Mouse (Mus musculus): ENCODE measurements at regions not wholly inside any gene's neighbourhood (a gene's known extent, or its start where the extent isn't known, plus 50 kb on each side); places are given as distances from the start of the nearest gene placed in this dataset.
A peak's percentile ranks its signal among the peaks of the same experiment; 100 is the strongest.

GRCm38 (mm10) chr1:186572651-186573050 lies 133.1 kb downstream of the Tgfb2 start:
- Histone ChIP-seq H3K27ac (ENCODE audit: insufficient read depth, low read depth, low read length) (no peak overlapping the region), H3K36me3 (ENCODE audit: control insufficient read depth, insufficient read depth, low read length) (no peaks in the 10 kb centered on the region)

GRCm38 (mm10) chr1:186572092-186572491 lies 133.7 kb downstream of the Tgfb2 start:
- Histone ChIP-seq H3K27ac (ENCODE audit: insufficient read depth, low read depth, low read length) (no peak overlapping the region), H3K4me1 (ENCODE audit: control insufficient read depth, insufficient read depth, low read length) (no peaks in the 10 kb centered on the region), H3K4me3 (ENCODE audit: insufficient read depth, low read depth, low read length) (no peak overlapping the region), H3K36me3 (ENCODE audit: control insufficient read depth, insufficient read depth, low read length) (no peaks in the 10 kb centered on the region), H3K27me3 (replicated peaks; ENCODE audit: control insufficient read depth, insufficient read depth, low read length) (no peaks in the 10 kb centered on the region)
- TF ChIP-seq CTCF (conservative IDR thresholded peaks at IDR 0.05; ENCODE audit: insufficient read depth, insufficient read length, low read depth, low read length) (no peak), POLR2A (IDR thresholded peaks at IDR 0.05; ENCODE audit: low read depth, low read length) (no peak)
- DNase-seq: no peak
- 59% methylated on average over 4 of the region's 4 CpGs for WGBS

More at GRCm38 (mm10) chr1:186572651-186573050, 133.1 kb downstream of the Tgfb2 start:
- no peaks in the 10 kb centered on the region for H3K4me1 ChIP-seq (ENCODE audit: control insufficient read depth, insufficient read depth, low read length)
- 90% methylated on average over 8 of the region's 8 CpGs for WGBS
- H3K4me3 ChIP-seq (ENCODE audit: insufficient read depth, low read depth, low read length): no peak overlapping the region
- no peak for TF ChIP-seq CTCF (conservative IDR thresholded peaks at IDR 0.05; ENCODE audit: insufficient read depth, insufficient read length, low read depth, low read length)
- TF ChIP-seq POLR2A (IDR thresholded peaks at IDR 0.05; ENCODE audit: low read depth, low read length): no peak
- no peaks in the 10 kb centered on the region for H3K27me3 ChIP-seq (replicated peaks; ENCODE audit: control insufficient read depth, insufficient read depth, low read length)
- no peak for DNase-seq

DNA sequence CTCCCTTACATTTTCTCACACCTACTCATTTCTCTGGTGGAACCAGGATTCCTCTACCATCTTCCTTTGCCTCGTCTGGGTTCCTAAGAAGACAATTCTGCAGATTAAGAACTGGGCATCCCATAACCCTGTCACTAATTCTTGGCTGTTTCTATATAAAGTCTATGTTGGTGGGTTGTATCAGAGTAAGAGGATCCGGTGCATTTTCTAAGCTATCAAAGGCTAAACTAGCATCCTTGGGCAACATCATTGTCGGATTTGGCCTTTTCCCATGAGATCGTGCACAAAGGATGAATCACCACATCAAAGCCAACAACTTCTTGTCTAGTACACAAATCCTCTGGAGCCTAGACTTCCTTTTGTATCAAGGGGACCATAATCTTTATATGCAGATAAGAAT lies 137.3 kb downstream of the Tgfb2 start:
- Histone ChIP-seq H3K27me3 (replicated peaks; ENCODE audit: control insufficient read depth, insufficient read depth, low read length) (no peaks in the 10 kb centered on the region), H3K4me3 (ENCODE audit: insufficient read depth, low read depth, low read length) (no peak overlapping the region), H3K27ac (ENCODE audit: insufficient read depth, low read depth, low read length) (no peak overlapping the region), H3K36me3 (ENCODE audit: control insufficient read depth, insufficient read depth, low read length) (no peaks in the 10 kb centered on the region), H3K4me1 (ENCODE audit: control insufficient read depth, insufficient read depth, low read length) (no peaks in the 10 kb centered on the region)
- TF ChIP-seq POLR2A (IDR thresholded peaks at IDR 0.05; ENCODE audit: low read depth, low read length) (no peak), CTCF (conservative IDR thresholded peaks at IDR 0.05; ENCODE audit: insufficient read depth, insufficient read length, low read depth, low read length) (no peak)
- WGBS: 87% methylated on average over 4 of the region's 4 CpGs
- DNase-seq: no peak

DNA sequence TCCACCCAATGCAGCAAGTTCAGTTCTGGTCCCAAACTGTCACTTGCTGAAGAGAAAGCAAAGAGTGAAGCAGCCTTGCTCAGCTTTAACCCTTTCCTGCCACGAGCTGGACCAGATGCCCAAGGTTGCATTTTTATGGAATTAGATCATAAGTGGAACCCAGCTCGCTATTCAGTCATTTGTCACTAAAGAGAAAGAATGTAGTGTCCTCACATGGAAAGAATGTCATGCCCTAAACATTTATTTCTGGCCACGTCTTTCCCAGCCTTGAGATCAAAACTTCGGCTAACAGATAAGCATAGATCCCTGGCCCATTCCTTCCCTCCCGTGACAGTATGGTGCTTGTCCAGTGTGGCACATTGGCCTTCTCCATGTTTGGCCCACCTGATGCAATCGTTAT lies 137.7 kb downstream of the Tgfb2 start:
- Histone ChIP-seq H3K27me3 (replicated peaks; ENCODE audit: control insufficient read depth, insufficient read depth, low read length) (no peaks in the 10 kb centered on the region), H3K4me3 (ENCODE audit: insufficient read depth, low read depth, low read length) (no peak overlapping the region), H3K36me3 (ENCODE audit: control insufficient read depth, insufficient read depth, low read length) (no peaks in the 10 kb centered on the region), H3K4me1 (ENCODE audit: control insufficient read depth, insufficient read depth, low read length) (no peaks in the 10 kb centered on the region), H3K27ac (ENCODE audit: insufficient read depth, low read depth, low read length) (no peak overlapping the region)
- no peak for DNase-seq
- WGBS: 64% methylated on average over 6 of the region's 6 CpGs
- no peak for TF ChIP-seq POLR2A (IDR thresholded peaks at IDR 0.05; ENCODE audit: low read depth, low read length)
- TF ChIP-seq CTCF (conservative IDR thresholded peaks at IDR 0.05; ENCODE audit: insufficient read depth, insufficient read length, low read depth, low read length): no peak

DNA sequence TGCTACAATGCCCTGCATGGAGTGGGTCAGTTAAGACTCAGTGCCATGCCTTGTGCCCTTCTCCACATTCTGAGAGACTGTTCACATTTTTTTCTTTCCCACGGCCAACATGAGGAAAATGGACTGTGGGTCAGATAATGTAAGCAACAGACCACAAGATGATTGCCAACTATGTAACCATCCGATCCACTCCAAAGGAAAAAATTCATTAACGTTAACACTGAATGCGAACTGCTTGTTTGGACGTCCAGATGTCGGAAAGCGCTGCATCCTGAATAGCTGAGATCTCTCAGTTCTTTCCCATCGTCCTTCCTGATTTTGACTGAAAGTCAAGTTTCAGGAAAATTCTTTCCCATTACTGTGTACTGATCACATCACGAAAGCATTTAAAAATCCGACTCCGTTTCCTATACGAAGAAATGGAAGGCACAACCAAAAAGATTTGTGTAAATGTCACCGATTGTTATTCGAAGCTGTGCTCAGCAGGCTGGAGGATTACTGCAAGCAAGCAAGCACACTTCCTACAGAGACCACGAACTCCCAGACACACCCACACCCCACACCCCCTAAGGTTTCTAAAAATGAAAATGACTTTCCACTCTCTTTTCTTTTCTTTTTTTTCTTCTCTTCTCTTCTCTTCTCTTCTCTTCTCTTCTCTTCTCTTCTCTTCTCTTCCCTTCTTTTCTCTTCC lies 138.5 kb downstream of the Tgfb2 start:
- no peak for DNase-seq
- H3K27ac ChIP-seq (ENCODE audit: insufficient read depth, low read depth, low read length): no peak overlapping the region
- H3K36me3 ChIP-seq (ENCODE audit: control insufficient read depth, insufficient read depth, low read length): no peaks in the 10 kb centered on the region
- H3K4me1 ChIP-seq (ENCODE audit: control insufficient read depth, insufficient read depth, low read length): no peaks in the 10 kb centered on the region
- H3K27me3 ChIP-seq (replicated peaks; ENCODE audit: control insufficient read depth, insufficient read depth, low read length): no peaks in the 10 kb centered on the region
- no peak overlapping the region; the same call in 1 of the 2 replicates for H3K4me3 ChIP-seq (ENCODE audit: insufficient read depth, low read depth, low read length)
- no peak for TF ChIP-seq POLR2A (IDR thresholded peaks at IDR 0.05; ENCODE audit: low read depth, low read length)
- no peak for TF ChIP-seq CTCF (conservative IDR thresholded peaks at IDR 0.05; ENCODE audit: insufficient read depth, insufficient read length, low read depth, low read length)
- 30% methylated on average over 15 of the region's 15 CpGs for WGBS

DNA sequence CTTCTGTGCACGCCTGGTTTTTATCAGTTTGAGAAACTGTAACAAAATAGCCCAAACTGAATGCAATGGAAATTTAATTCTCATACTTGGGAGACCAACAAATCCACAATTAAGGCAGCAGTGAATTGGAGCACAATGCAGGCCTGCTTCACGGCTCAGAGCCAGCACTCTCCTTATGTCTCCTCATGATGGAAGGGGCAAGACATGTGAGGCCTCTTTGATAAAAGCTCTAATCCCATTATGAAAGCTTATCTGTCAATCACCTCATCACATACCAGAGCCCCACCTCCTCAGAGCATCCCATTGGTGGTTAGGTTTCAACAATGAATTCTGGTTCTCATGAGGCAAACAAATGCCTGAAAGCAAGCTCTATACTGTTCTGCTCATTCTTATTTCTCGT lies 143.8 kb downstream of the Tgfb2 start:
- H3K4me1 ChIP-seq (ENCODE audit: control insufficient read depth, insufficient read depth, low read length): no peaks in the 10 kb centered on the region
- TF ChIP-seq POLR2A (IDR thresholded peaks at IDR 0.05; ENCODE audit: low read depth, low read length): no peak
- no peak for TF ChIP-seq CTCF (conservative IDR thresholded peaks at IDR 0.05; ENCODE audit: insufficient read depth, insufficient read length, low read depth, low read length)
- WGBS: 90% methylated on average over 3 of the region's 3 CpGs

DNA sequence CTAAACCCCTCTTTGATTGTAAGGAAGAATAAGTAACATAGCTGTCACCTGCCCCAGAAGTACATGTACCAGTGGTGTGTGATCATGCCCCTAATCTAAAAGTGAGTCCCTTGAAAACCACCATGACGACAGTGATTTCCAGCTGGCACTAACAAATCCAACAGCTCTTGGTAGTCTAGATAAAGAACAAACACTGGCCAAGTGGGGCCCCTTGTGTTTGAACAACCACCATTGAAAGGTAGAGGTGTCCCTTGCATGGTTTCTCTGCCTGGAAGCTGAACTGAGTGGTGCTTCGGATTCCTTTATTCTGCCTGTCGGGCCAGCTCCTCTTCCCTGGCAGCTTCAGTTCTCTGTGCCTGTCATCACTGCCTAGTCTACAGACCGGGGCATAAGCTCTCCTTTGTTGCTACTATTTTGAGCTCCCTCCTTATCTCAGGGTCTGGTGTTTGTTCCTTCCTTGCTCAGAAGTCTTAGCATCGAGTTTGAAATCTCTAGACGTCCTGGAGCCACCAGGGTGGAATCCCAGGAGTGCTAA lies 150.3 kb downstream of the Tgfb2 start:
- Histone ChIP-seq H3K27me3 (replicated peaks; ENCODE audit: control insufficient read depth, insufficient read depth, low read length) (no peaks in the 10 kb centered on the region), H3K27ac (ENCODE audit: insufficient read depth, low read depth, low read length) (peak overlapping the region; percentile 56), H3K4me1 (ENCODE audit: control insufficient read depth, insufficient read depth, low read length) (no peaks in the 10 kb centered on the region), H3K36me3 (ENCODE audit: control insufficient read depth, insufficient read depth, low read length) (no peaks in the 10 kb centered on the region), H3K4me3 (ENCODE audit: insufficient read depth, low read depth, low read length) (no peak overlapping the region)
- peak; percentile 15 for DNase-seq
- WGBS: 62% methylated on average over 6 of the region's 6 CpGs
- TF ChIP-seq CTCF (conservative IDR thresholded peaks at IDR 0.05; ENCODE audit: insufficient read depth, insufficient read length, low read depth, low read length): no peak
- TF ChIP-seq POLR2A (IDR thresholded peaks at IDR 0.05; ENCODE audit: low read depth, low read length): no peak

More for the DNA sequence above, 143.8 kb downstream of the Tgfb2 start:
- no peak for DNase-seq
- Histone ChIP-seq H3K27ac (ENCODE audit: insufficient read depth, low read depth, low read length) (no peak overlapping the region), H3K36me3 (ENCODE audit: control insufficient read depth, insufficient read depth, low read length) (no peaks in the 10 kb centered on the region), H3K4me3 (ENCODE audit: insufficient read depth, low read depth, low read length) (no peak overlapping the region), H3K27me3 (replicated peaks; ENCODE audit: control insufficient read depth, insufficient read depth, low read length) (no peaks in the 10 kb centered on the region)

Data from kidney, adult 2 months (tissue).